Mouse (Mus musculus): ENCODE measurements around the gene Ccdc149. TPM values are rescaled to one million over a fixed set of nuclear protein-coding genes. Genes with fewer than 3 reads are reported as not detected.

Ccdc149 gene
- not detected for polyA plus RNA-seq (2012; fragmentation: generic; extraction: Trizol)

GRCm38 (mm10) chr5:52470991-52471801, at the start of gene Ccdc149:
Gene Ccdc149 (minus strand): TSS chr5:52471521.
- H3K27me3 ChIP-seq (ENCODE audit: control insufficient read depth, insufficient read depth, insufficient read length): peaks cover 5% of the 10 kb centered on the region
- no peak for TF ChIP-seq TCF3 (IDR thresholded peaks at IDR 0.05; ENCODE audit: insufficient read length, low read depth)
- TF ChIP-seq SRF (IDR thresholded peaks at IDR 0.05; ENCODE audit: control insufficient read depth, insufficient read length, low read depth): no peak
- no peak for TF ChIP-seq E2F4 (IDR thresholded peaks at IDR 0.05; ENCODE audit: insufficient read depth)
- no peak for TF ChIP-seq MYOD1 (IDR thresholded peaks at IDR 0.05; ENCODE audit: control insufficient read depth in 1 of 3, insufficient read length in 2 of 3, low read depth in 2 of 3)
- no peak for TF ChIP-seq POLR2AphosphoS2 (IDR thresholded peaks at IDR 0.05; ENCODE audit: insufficient read length, low read depth)
- no peak for TF ChIP-seq USF1 (IDR thresholded peaks at IDR 0.05; ENCODE audit: low read depth)
- no peak for TF ChIP-seq TCF12 (IDR thresholded peaks at IDR 0.05; ENCODE audit: insufficient read depth, poor library complexity, severe bottlenecking)
- TF ChIP-seq POLR2A (IDR thresholded peaks at IDR 0.05; ENCODE audit: insufficient read length, low read depth): no peak
- H3ac ChIP-seq (ENCODE audit: control insufficient read depth, insufficient read length): no peak within 1 kb of the TSS
- H3K36me3 ChIP-seq (ENCODE audit: control insufficient read depth, insufficient read depth): no peaks in the 10 kb centered on the region
- H3K4me3 ChIP-seq: no peak within 1 kb of the TSS
- no peak within 1 kb of the TSS for H3K4me2 ChIP-seq (ENCODE audit: low read depth)
- H3K79me2 ChIP-seq (ENCODE audit: control insufficient read depth, insufficient read depth): no peaks in the 10 kb centered on the region

GRCm38 (mm10) chr5:52519921-52520320, 48.6 kb upstream of the Ccdc149 start:
- no peak overlapping the region for H3K4me3 ChIP-seq
- TF ChIP-seq CEBPB (IDR thresholded peaks at IDR 0.05; ENCODE audit: insufficient read depth, poor library complexity, severe bottlenecking): no peak
- TF ChIP-seq TCF3 (IDR thresholded peaks at IDR 0.05; ENCODE audit: insufficient read length, low read depth): no peak
- no peak for TF ChIP-seq E2F4 (IDR thresholded peaks at IDR 0.05; ENCODE audit: insufficient read depth)
- TF ChIP-seq SRF (IDR thresholded peaks at IDR 0.05; ENCODE audit: control insufficient read depth, insufficient read length, low read depth): no peak
- no peak for TF ChIP-seq MAX (IDR thresholded peaks at IDR 0.05; ENCODE audit: low read depth)
- TF ChIP-seq MYOG (IDR thresholded peaks at IDR 0.05; ENCODE audit: control insufficient read depth in 1 of 3, insufficient read depth in 1 of 3, insufficient read length in 2 of 3, low read depth in 2 of 3): no peak
- TF ChIP-seq MYOD1 (IDR thresholded peaks at IDR 0.05; ENCODE audit: control insufficient read depth in 1 of 3, insufficient read length in 2 of 3, low read depth in 2 of 3): no peak

DNA sequence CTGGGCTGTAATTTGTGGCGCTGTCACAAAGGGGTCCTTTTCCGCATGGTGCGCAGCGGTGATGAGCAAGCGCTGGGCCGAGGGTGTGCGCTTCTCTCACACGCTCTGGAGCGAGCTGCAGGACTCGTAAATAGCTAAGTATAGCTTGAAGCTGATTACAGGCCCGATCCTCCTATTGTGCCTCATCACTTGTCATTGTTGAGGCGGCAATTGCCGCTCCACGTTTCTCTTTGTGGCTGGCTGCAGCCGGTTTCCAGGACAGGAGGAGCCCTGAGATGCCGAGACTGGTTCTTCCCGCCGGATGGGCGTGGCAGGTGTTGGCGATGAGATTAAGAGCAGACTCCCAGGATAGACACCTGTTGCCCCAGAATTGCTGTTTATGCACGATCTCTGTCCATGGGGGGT, 44.8 kb upstream of the Ccdc149 start:
- Histone ChIP-seq H3K4me3 (peak overlapping the region; percentile 1), H3K36me3 (ENCODE audit: control insufficient read depth, insufficient read depth) (no peaks in the 10 kb centered on the region)

More at GRCm38 (mm10) chr5:52519921-52520320, 48.6 kb upstream of the Ccdc149 start:
- Histone ChIP-seq H3K36me3 (ENCODE audit: control insufficient read depth, insufficient read depth) (no peaks in the 10 kb centered on the region), H3ac (ENCODE audit: control insufficient read depth, insufficient read length) (no peak overlapping the region), H3K4me2 (ENCODE audit: low read depth) (no peak overlapping the region), H3K27me3 (ENCODE audit: control insufficient read depth, insufficient read depth, insufficient read length) (no peaks in the 10 kb centered on the region), H3K79me2 (ENCODE audit: control insufficient read depth, insufficient read depth) (no peaks in the 10 kb centered on the region)

DNA sequence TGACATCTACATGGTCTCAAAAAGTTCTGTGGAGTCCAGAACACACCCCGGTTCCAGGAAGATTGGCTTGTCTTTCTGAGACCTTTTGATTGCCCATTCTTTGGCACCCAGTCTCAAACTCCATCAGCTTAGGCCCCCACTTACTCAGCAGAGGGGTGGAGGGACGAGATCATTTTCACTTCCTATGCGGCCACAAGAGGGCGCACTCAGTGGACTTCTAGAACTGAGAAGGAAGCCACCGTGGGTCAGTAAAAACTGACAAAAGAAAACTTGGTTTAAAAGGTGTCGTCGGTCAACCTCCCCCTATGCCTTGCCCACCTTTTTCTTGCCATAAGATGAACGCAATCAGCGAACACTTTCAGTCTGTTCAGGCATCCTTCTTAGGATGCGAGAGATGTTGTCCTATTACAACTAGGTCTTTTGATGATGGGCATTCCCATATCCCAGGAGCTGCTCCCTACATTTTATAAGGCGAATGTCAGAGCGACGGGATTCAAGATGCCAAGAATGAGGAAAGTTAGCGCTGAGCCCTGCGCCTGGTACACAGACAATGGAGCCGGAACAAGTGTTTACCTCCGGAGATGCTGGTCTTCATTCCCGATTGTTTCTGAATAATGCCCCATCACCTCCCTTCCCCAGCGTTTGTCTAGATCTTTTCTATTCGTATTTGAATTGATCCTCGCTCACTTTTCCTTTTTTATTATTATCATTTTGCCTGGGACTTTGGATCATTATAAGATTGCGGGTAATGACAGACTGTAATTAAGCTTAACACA, 44.1 kb upstream of the Ccdc149 start:
- TF ChIP-seq TCF12 (IDR thresholded peaks at IDR 0.05; ENCODE audit: insufficient read depth, poor library complexity, severe bottlenecking): no peak
- no peak for TF ChIP-seq POLR2A (IDR thresholded peaks at IDR 0.05; ENCODE audit: insufficient read length, low read depth)
- TF ChIP-seq REST (IDR thresholded peaks at IDR 0.05; ENCODE audit: insufficient read depth, insufficient read length): no peak
- no peak for TF ChIP-seq MYOG (IDR thresholded peaks at IDR 0.05; ENCODE audit: control insufficient read depth in 1 of 3, insufficient read depth in 1 of 3, insufficient read length in 2 of 3, low read depth in 2 of 3)
- TF ChIP-seq MAX (IDR thresholded peaks at IDR 0.05; ENCODE audit: low read depth): no peak
- no peak for TF ChIP-seq USF1 (IDR thresholded peaks at IDR 0.05; ENCODE audit: low read depth)
- TF ChIP-seq TCF3 (IDR thresholded peaks at IDR 0.05; ENCODE audit: insufficient read length, low read depth): no peak
- TF ChIP-seq CEBPB (IDR thresholded peaks at IDR 0.05; ENCODE audit: insufficient read depth, poor library complexity, severe bottlenecking): no peak
- no peak for TF ChIP-seq SRF (IDR thresholded peaks at IDR 0.05; ENCODE audit: control insufficient read depth, insufficient read length, low read depth)
- TF ChIP-seq MYOD1 (IDR thresholded peaks at IDR 0.05; ENCODE audit: control insufficient read depth in 1 of 3, insufficient read length in 2 of 3, low read depth in 2 of 3): no peak
- TF ChIP-seq POLR2AphosphoS2 (IDR thresholded peaks at IDR 0.05; ENCODE audit: insufficient read length, low read depth): no peak
- no peak for TF ChIP-seq E2F4 (IDR thresholded peaks at IDR 0.05; ENCODE audit: insufficient read depth)
- Histone ChIP-seq H3K79me2 (ENCODE audit: control insufficient read depth, insufficient read depth) (no peaks in the 10 kb centered on the region), H3K4me3 (peak overlapping the region; percentile 1), H3K36me3 (ENCODE audit: control insufficient read depth, insufficient read depth) (no peaks in the 10 kb centered on the region), H3K27me3 (ENCODE audit: control insufficient read depth, insufficient read depth, insufficient read length) (no peaks in the 10 kb centered on the region), H3K4me2 (ENCODE audit: low read depth) (peak overlapping the region; percentile 74), H3ac (ENCODE audit: control insufficient read depth, insufficient read length) (no peak overlapping the region)

More for the DNA sequence above, 44.8 kb upstream of the Ccdc149 start:
- TF ChIP-seq USF1 (IDR thresholded peaks at IDR 0.05; ENCODE audit: low read depth) (no peak), MAX (IDR thresholded peaks at IDR 0.05; ENCODE audit: low read depth) (no peak), CEBPB (IDR thresholded peaks at IDR 0.05; ENCODE audit: insufficient read depth, poor library complexity, severe bottlenecking) (no peak), TCF12 (IDR thresholded peaks at IDR 0.05; ENCODE audit: insufficient read depth, poor library complexity, severe bottlenecking) (no peak), MYOD1 (IDR thresholded peaks at IDR 0.05; ENCODE audit: control insufficient read depth in 1 of 3, insufficient read length in 2 of 3, low read depth in 2 of 3) (no peak), POLR2AphosphoS2 (IDR thresholded peaks at IDR 0.05; ENCODE audit: insufficient read length, low read depth) (no peak), TCF3 (IDR thresholded peaks at IDR 0.05; ENCODE audit: insufficient read length, low read depth) (no peak), E2F4 (IDR thresholded peaks at IDR 0.05; ENCODE audit: insufficient read depth) (no peak), POLR2A (IDR thresholded peaks at IDR 0.05; ENCODE audit: insufficient read length, low read depth) (no peak), MYOG (IDR thresholded peaks at IDR 0.05; ENCODE audit: control insufficient read depth in 1 of 3, insufficient read depth in 1 of 3, insufficient read length in 2 of 3, low read depth in 2 of 3) (no peak), SRF (IDR thresholded peaks at IDR 0.05; ENCODE audit: control insufficient read depth, insufficient read length, low read depth) (no peak), REST (IDR thresholded peaks at IDR 0.05; ENCODE audit: insufficient read depth, insufficient read length) (no peak)
- Histone ChIP-seq H3K27me3 (ENCODE audit: control insufficient read depth, insufficient read depth, insufficient read length) (no peaks in the 10 kb centered on the region), H3K4me2 (ENCODE audit: low read depth) (peak overlapping the region; percentile 74), H3ac (ENCODE audit: control insufficient read depth, insufficient read length) (no peak overlapping the region), H3K79me2 (ENCODE audit: control insufficient read depth, insufficient read depth) (no peaks in the 10 kb centered on the region)
